Mouse (Mus musculus) cerebellum, adult 8-10 months (tissue): Measurements from ENCODE around the gene Olfr819.
"Not testable (repeated sequence)": the region's sequence is repeated elsewhere in the genome, so short reads cannot be mapped to it uniquely, and the experiment has no call there.

Experiments
- DNase-seq: peaks from one replicate; pipeline ENCODE4 v3.0.0; 2022

Olfr819 gene

GRCm38 (mm10) chr10:129967166-129967565 is at the start of gene Olfr819:
Olfr819 (minus strand) TSS chr10:129967266.
- not testable (repeated sequence) for DNase-seq

- no peak for DNase-seq
Measured at GRCm38 (mm10) chr10:130012321-130012720, 45.3 kb upstream of the Olfr819 start, which contains the start of gene Olfr820. Olfr820 (plus strand) TSS chr10:130012621.

GRCm38 (mm10) chr10:130005366-130005765 is 38.3 kb upstream of the Olfr819 start:
- not testable (repeated sequence) for DNase-seq

- not testable (repeated sequence) for DNase-seq
Measured at GRCm38 (mm10) chr10:130004104-130004503, 37.0 kb upstream of the Olfr819 start.

GRCm38 (mm10) chr10:129984962-129985361 is 17.9 kb upstream of the Olfr819 start, which contains the start of gene Gm10310:
Gm10310 (minus strand) TSS chr10:129985062.
- not testable (repeated sequence) for DNase-seq

GRCm38 (mm10) chr10:129981867-129982266 is 14.8 kb upstream of the Olfr819 start:
- DNase-seq = not testable (repeated sequence)

GRCm38 (mm10) chr10:129976040-129976439 is 9.0 kb upstream of the Olfr819 start, which contains the start of gene Olfr247:
Olfr247 (minus strand) TSS chr10:129976140.
- DNase-seq = not testable (repeated sequence)

- DNase-seq = not testable (repeated sequence)
Measured at GRCm38 (mm10) chr10:129972994-129973393, 5.9 kb upstream of the Olfr819 start.

- not testable (repeated sequence) for DNase-seq
Measured at GRCm38 (mm10) chr10:129966232-129966631, 834 bp downstream of the Olfr819 start.

GRCm38 (mm10) chr10:129949000-129949399 is 18.1 kb downstream of the Olfr819 start, which contains the start of gene Olfr818:
Olfr818 (minus strand) TSS chr10:129949100.
- no peak for DNase-seq

- no peak for DNase-seq
Measured at GRCm38 (mm10) chr10:129915497-129915896, 51.6 kb downstream of the Olfr819 start, which contains the start of gene Olfr816. Olfr816 (minus strand) TSS chr10:129915597.
